Mouse (Mus musculus) heart, adult 2 months (tissue): ENCODE results near the gene Ago3.

ENCODE experiments used
- CTCF ChIP-seq: fragments of 200-600 bp; IDR thresholded peaks from 2 replicates; pipeline ENCODE4 v1.8.1; 2022; ENCODE audit warnings: antibody characterized with exemption, mild to moderate bottlenecking, moderate library complexity
- EP300 ChIP-seq: fragments of 200-500 bp; IDR thresholded peaks from 2 replicates; pipeline ENCODE4 v1.6.1; 2011; ENCODE audit warnings: low read depth, low read length, control low read depth; ENCODE audit not compliant: insufficient read depth
- POLR2A ChIP-seq: fragments of 200-500 bp; IDR thresholded peaks from 2 replicates; pipeline ENCODE4 v1.6.1; 2011; ENCODE audit warnings: mild to moderate bottlenecking, low read depth, low read length, control low read depth; ENCODE audit not compliant: insufficient read depth

DNA sequence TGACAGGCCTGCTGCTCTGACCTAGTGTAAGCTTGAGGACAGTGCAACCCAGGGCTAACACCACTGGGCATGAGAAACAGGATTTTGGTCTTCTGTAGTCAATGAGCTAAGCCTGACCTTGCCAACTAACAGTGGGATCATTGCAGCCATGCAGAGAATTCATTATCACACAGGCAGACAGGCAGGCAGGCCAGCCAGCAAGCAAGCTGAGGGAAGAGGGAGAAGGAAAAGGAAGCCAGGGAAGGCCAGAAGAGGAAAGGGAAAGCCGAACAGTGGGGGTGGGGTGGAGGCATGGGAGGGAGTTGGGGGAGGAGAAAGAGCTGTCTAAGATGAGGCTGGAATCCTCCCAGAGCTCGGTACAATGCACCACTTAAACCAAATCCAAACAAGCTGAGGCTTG, 6.9 kb upstream of the Ago3 start:
- TF ChIP-seq POLR2A (no peak), CTCF (no peak), EP300 (no peak)
